Mouse (Mus musculus) c-Kit-positive CD71-positive TER-119-negative erythroid progenitor cells, embryonic 14.5 days (primary cell): ENCODE measurements around the gene Gm37419.
A peak's percentile ranks its signal among the peaks of the same experiment; 100 is the strongest.

ENCODE experiments used
- DNase-seq: peaks from one replicate; pipeline ENCODE4 v3.0.0-alpha.2; 2013; ENCODE audit warnings: low read depth

Gm37419 gene

GRCm38 (mm10) chr16:23988466-23989208, at the start of gene Gm37419, which contains the start of gene Bcl6:
Gene Gm37419 (plus strand): TSS chr16:23988482.
Gene Bcl6 (minus strand): TSS chr16:23988852.
- peak; percentile 80 for DNase-seq

DNA sequence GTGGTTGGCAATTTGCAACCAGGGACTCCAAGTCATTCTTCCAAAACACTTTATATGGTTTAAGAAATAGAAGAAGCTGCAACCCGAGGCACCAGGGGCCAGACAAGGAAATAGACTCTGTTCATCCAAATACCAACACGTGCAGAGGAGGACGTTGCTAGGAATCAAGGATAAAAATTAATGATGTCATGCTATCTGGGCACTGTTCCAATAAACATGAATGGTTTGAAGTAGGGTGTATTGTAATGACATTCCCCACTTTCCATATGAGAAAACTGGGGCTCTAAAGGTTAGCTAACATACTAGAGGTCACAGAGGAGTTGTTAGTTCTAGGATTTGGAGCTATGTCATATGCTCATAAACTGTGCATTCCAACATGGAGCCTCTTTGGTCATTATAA, 43.5 kb upstream of the Gm37419 start:
- no peak for DNase-seq

- DNase-seq, result no peak
Measured at GRCm38 (mm10) chr16:23947654-23948053, 40.6 kb upstream of the Gm37419 start.

DNA sequence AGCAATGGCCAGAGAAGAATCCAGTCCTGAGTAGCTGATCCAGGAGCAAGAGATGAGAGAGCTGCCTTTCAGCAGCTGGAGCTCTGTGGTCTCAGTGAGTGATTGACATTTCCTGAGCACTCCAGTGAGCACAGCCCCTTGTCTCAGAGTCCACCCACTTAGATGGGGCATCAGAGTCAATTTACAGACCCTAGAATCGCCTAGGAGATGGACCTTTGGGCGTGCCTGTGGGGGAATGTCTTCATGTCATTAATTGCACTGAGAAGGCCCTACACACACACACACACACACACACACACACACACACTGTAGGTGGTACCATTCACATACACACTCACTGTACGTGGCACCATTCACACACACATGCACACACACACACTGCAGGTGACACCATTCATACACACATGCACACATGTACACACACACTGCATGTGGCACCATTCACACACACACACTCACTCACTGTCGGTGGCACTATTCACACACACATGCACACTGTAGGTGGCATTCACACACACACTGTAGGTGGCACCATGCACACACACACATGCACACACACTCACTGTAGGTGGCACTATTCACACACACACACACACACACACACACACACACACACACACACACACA, 36.1 kb upstream of the Gm37419 start:
- DNase-seq, result no peak

DNA sequence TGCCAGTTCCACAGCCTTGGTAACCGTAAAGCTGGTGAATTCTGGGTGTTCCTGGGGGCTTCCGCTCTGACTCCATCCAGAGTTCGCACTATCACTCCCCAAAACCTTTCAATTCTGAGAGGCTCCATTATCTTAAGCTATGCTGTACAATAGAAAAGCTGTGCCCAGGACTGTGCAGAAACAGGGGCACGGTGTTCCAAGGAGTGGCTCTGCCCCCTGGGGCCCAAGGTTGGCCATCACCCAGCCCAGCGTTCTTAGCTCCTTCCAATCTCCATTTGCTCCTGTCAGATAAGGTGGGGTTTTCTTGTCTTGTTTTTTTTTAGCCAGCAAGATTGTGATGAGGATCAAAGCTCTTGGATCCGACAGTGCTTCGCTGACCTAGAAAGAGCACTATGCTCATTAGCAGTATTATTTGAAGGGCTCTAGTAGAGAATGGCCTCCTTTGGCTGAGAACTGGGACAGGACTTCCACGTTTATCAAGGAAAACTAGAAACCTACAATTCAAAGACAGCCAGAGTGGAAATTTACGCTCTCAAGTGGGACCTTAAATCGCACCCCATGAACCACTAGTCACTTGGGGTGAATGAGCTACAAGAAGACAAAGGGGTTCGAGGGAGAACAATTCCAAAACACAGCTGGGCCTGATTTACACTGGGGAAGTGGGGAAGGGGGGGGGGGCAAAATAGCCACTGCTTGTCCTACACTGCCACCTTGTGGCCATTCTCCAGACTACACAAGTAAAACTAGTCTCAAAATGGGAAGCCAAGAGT, 34.9 kb upstream of the Gm37419 start:
- peak; percentile 13 for DNase-seq

GRCm38 (mm10) chr16:23953959-23954260, 34.4 kb upstream of the Gm37419 start:
- DNase-seq, result no peak

DNA sequence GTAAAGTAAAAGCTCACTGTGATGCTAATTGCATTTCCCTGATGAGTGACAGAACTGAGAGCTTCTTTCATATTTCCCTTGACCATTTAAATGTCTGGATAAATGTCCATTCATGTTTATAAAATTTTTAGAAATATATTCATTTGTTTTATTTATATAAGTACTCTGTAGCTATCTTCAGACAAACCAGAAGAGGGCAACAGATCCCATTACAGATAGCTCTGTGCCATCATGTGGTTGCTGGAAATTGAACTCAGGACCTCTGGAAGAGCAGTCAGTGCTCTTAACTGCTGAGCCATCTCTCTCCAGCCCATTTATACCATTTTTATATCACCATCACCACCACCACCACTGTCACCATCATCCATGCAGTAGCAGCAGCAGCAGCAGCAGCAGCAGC, 29.3 kb upstream of the Gm37419 start:
- no peak for DNase-seq

DNA sequence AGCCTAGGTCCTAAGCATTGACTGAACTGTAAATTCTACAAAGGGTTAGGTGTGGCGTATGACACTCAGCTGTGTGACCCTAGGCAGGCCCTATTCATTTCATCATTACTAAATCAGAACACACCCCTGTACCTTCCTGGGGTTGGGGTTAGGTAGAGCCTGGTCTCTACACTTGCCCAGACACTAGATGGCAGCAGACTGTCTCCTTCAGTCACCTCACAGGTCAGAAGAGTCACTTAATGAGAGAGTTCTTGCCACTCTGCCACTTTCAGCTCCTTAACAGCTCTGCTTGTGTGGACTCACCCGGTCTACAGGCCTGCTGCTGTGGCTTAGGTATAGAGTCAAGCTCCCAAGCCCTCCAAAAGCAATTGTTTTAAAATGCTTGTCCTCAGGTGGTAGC, 25.9 kb upstream of the Gm37419 start:
- DNase-seq, result no peak

- no peak for DNase-seq
Measured at GRCm38 (mm10) chr16:23963896-23964668, 24.2 kb upstream of the Gm37419 start.

- no peak for DNase-seq
Measured at GRCm38 (mm10) chr16:23964706-23965367, 23.4 kb upstream of the Gm37419 start.

- no peak for DNase-seq
Measured at GRCm38 (mm10) chr16:23966066-23966465, 22.2 kb upstream of the Gm37419 start.

- DNase-seq, result no peak
Measured at GRCm38 (mm10) chr16:23967301-23967700, 21.0 kb upstream of the Gm37419 start.

GRCm38 (mm10) chr16:23968888-23969287, 19.4 kb upstream of the Gm37419 start:
- no peak for DNase-seq

- no peak for DNase-seq
Measured at GRCm38 (mm10) chr16:23969919-23970318, 18.4 kb upstream of the Gm37419 start.

DNA sequence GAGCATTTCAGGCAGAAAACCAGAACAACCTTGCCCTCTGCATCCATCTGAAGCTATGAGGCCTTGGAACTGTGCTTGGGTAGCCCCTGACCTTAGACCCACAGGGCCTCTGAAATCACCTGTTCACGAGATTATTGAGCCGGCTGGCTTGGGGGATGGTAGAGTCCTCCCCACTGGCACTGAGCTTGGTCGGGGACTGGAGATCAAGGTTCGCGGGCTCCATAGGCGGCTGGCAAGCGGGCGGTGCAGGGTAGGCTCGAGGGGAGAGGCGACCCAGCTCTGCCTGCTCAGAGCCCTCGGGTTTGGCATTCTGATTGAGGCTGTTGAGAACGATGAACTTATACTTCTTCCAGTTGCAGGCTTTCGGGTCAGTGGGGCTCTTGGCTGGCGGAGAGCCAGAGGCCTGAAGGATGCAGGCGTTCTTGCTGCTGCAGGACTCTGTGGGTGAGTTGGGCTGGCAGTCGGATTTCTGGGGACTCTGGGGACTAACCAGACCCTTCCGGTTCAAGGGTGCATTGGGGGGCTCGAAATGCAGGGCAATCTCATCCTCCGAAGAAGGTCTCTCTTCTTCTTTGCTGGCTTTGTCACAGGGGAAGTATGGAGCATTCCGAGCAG, 16.0 kb upstream of the Gm37419 start:
- no peak for DNase-seq

- DNase-seq, result no peak
Measured at GRCm38 (mm10) chr16:23972901-23973300, 15.4 kb upstream of the Gm37419 start.

DNA sequence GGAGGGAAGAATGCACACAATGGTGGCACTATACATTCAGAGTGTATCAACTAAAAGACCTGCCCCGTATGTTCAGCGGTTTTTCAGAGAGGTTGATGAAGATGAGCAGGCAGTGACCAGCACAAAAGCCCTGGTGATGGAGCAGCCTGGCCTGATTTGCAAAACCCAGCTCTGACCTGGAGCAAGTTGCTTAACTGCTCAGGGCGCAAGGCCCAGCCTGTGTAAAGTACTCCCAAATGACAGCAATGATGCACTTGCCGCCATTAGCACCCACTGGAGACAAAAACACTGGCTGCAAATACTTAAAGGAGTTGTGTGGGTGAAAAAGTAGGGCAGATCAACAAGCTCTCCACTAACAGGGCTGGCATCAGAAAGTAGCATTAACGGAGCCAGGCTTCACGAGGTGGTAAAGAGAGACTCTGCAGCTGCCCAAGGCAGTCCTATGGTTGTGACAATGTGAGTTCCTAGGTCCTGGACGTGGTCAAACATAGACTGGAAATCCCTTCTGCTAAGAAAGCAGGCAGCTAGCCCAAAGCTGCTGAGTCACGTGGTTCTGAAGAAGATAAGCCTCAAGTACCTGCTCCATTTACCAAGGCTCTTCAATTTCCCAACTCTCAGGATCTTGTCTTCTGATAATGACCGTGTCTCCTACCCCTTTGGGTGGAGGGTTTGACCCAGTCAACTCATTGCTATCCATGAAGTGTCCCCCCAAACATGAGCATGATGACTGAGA, 14.5 kb upstream of the Gm37419 start:
- no peak for DNase-seq

- no peak for DNase-seq
Measured at GRCm38 (mm10) chr16:23976196-23976595, 12.1 kb upstream of the Gm37419 start.

- DNase-seq, result no peak
Measured at GRCm38 (mm10) chr16:23977732-23978131, 10.6 kb upstream of the Gm37419 start.

GRCm38 (mm10) chr16:23978495-23978894, 9.8 kb upstream of the Gm37419 start:
- no peak for DNase-seq

DNA sequence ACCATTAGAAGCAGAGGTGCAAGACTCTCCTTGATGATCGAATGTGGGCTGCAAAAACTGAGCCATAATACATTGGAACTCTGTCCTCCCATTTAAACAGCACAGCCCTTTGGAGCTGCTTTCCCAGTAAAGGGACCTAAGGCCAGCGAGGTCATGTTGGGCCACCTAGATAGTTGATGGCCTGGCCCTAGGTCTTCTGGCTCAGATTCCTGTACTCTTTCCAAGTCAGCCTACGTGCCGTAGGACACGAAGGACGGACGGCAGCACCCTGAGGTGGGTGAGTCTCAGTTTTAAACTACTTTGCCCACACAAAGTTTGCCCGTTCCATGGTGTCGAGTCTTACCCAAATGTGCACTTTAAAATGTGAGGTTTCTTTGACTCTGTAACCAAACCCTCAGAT, 8.8 kb upstream of the Gm37419 start:
- DNase-seq, result no peak
